Mouse (Mus musculus) embryonic fibroblast, embryonic 13.5 days (primary cell): ENCODE measurements around the gene Ifngr2.

Experiments used
- CTCF ChIP-seq: IDR thresholded peaks from 2 replicates; pipeline ENCODE4 v1.5.1; 2011; ENCODE audit warnings: mild to moderate bottlenecking, control low read depth, low read length, moderate library complexity, borderline replicate concordance; ENCODE audit not compliant: insufficient read depth
- POLR2A ChIP-seq: IDR thresholded peaks from 2 replicates; pipeline ENCODE4 v1.6.1; 2011; ENCODE audit warnings: low read depth, mild to moderate bottlenecking, control low read depth, low read length, moderate library complexity

- TF ChIP-seq CTCF (no peak), POLR2A (no peak)
Observed at GRCm38 (mm10) chr16:91565292-91565951, 18.6 kb downstream of the Ifngr2 start.
